Mouse (Mus musculus) erythroid progenitor cell, adult 5-6 weeks (primary cell): Measurements from ENCODE around the gene Nkd2. TPM values are rescaled to one million over a fixed set of nuclear protein-coding genes. Genes with fewer than 3 reads are reported as not detected.

Experiments used
- ATAC-seq: replicated peaks from 2 replicates; pipeline ENCODE4 v1.8.0; 2016; ENCODE audit warnings: moderate number of reproducible peaks, mild to moderate bottlenecking, moderate TSS enrichment, inconsistent platforms; ENCODE audit not compliant: poor library complexity, low FRiP score, severe bottlenecking
- total RNA-seq, 2 experiments: library from RNA; stranded (forward) in 1 of 2; stranded (reverse) in 1 of 2; fragments of 150-400 nt in 1 of 2; fragments of 186-747, 209-891 nt in 1 of 2; gene quantifications; 2 replicates each; pipeline versions ENCODE4 v1.2.3 to v1.2.4; 2015 to 2017; ENCODE audit warnings: low replicate concordance in 2 of 2

Nkd2 gene
- total RNA-seq (2015; ENCODE audit: low replicate concordance): not detected in 2 replicates
- total RNA-seq (2017; ENCODE audit: low replicate concordance): not detected in 2 replicates

- no peak for ATAC-seq
Observed at GRCm38 (mm10) chr13:73847465-73847836, at the start of gene Nkd2. Nkd2 (minus strand) TSS chr13:73847631.

- no peak for ATAC-seq
Observed at GRCm38 (mm10) chr13:73892493-73893178, 45.2 kb upstream of the Nkd2 start.

DNA sequence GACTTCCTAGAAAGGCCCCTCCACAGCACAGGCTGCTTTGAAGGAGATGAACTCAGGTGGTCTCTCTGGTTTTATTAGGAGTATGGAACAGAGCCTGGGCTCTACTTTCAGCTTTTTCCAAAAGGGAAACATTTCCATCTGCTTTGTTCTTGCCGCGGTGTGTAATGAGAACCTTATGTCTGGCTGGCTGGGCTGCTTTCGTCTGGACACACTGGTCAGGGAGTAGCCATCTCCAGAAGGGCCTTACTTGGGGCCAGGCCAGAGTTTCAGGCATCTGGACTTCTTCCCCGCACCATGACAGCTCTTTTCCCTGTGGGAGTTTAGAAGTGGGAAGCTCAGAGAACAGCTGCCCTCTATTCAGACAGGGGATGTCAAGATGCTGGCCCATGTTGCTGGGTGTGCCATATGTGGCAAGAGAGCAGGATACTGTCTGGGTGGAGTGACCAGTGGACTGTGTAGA is 40.0 kb upstream of the Nkd2 start:
- ATAC-seq: no peak

- ATAC-seq: no peak
Observed at GRCm38 (mm10) chr13:73886601-73887000, 39.2 kb upstream of the Nkd2 start.

- ATAC-seq: no peak
Observed at GRCm38 (mm10) chr13:73886066-73886465, 38.6 kb upstream of the Nkd2 start.

GRCm38 (mm10) chr13:73885656-73886055 is 38.2 kb upstream of the Nkd2 start:
- no peak for ATAC-seq

DNA sequence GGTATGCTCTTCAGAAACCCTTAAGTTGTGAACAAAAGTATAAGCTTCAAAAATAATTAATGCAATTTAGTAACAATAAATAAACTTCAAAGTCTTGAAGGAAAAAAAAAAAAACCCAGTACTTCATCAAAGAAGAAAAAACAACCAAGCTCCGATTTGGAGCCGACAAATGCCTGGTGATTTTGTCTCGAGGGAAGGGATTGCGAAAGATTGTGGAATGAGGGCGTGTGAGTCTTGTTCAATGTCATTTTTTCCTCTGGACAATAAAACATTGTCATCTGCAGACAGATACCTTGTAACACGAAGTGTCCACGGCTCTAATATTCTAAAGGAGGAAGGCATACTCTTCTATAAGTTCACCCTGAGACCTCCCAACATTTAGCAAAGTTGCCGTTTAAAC is 33.9 kb upstream of the Nkd2 start:
- no peak for ATAC-seq

DNA sequence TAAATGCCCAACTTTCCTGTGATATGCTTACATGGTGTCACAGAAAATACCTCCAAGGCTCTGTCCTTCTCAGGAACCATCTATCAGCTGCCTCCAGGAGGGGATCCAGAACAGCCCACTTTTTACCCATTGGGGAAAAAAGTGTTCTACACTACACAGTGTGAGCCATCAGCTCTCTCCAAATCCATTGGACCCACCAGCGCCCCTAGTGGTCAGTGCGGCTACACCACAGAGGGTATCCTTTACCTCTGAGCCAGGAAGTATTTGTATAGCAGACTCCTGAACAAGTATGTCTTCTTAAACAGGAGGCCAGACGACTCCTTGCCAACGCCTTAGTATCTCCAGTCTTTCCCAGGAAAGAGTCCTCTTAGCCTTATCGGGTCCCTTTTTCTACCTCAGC is 32.4 kb upstream of the Nkd2 start:
- peak; percentile 67 for ATAC-seq

GRCm38 (mm10) chr13:73872159-73872558 is 24.7 kb upstream of the Nkd2 start:
- no peak for ATAC-seq

- ATAC-seq: no peak
Observed at GRCm38 (mm10) chr13:73846589-73847464, 604 bp downstream of the Nkd2 start.

DNA sequence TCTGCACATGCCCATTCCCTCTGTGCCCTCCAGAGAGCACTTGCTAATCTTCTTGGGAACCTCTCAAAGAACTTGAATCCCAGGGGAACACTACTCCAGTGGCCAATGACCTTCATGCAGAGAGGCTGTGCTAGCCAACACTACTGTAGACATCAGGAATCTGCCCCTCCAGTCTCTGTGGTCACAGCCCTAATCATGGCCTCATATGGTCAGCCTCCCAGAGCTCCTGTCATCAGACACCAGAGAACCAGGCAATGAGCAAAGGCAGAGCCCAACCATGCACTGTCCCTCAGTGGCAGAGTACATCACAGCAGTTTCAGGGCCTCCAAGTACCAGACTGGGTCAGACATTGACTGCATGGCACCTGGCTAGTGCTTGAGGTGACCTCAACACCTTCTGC is 4.7 kb downstream of the Nkd2 start:
- no peak for ATAC-seq

DNA sequence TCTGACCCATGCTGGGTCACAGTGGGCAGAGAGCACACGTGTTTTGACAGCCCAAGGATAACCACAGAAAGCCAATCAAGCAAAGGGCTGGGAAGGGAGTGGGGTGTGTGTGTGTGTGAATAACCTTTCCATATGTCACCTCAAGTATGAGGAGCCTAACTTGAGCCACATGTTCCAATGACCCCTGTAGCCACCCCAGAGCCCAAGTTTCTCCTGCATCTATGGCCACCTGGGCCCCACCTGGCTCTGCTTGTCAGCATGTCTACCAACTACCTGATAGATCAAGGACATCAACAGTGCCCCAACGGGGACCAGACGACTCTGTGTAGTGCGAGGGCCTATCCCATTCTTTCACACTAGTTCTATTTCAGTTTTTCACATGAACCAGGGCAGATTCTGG is 7.7 kb downstream of the Nkd2 start:
- no peak for ATAC-seq

- ATAC-seq: no peak
Observed at GRCm38 (mm10) chr13:73839137-73839548, 8.3 kb downstream of the Nkd2 start.

- no peak for ATAC-seq
Observed at GRCm38 (mm10) chr13:73837708-73838107, 9.7 kb downstream of the Nkd2 start.

DNA sequence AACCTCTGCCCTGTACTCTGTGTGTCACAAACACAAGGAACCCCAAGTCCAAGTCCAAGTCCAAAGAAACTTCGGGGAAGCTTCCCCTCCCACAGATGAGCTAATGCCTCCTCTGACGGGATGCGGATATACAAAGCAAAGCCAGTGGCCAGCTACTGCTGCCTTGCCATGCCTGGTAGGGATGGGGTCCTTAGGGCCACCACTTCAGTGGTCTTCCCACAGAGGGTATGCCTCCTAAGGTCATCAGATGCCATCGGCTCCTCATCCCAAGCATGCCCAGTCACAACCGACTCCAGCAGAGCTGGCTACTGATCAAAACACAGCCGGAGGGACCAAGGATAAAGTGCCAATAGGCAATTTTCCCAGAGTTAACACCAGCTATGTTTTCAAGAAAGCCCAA is 10.9 kb downstream of the Nkd2 start:
- ATAC-seq: no peak

DNA sequence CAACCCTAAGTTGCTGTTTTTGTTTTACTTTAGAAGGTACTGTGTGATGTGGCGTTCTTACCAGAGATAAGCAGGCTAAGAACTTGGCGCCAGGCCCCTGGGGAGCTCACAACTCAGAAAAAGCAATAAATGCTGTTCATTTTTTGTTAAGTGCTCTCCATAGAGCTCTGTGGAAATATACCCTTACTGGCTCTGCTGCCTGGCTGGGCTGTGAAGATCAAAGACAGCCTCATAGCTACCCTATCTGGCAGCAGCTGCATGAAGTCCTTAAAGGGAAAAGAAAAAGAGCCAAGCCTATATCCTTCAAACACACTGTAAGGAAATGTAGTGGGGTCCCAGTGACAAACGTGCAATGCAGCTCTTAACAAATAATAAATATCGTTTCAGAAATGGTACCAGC is 11.6 kb downstream of the Nkd2 start:
- ATAC-seq: no peak

GRCm38 (mm10) chr13:73833809-73834208 is 13.6 kb downstream of the Nkd2 start:
- ATAC-seq: no peak

- ATAC-seq: 0 out of 2 replicates have a peak, but pooled peaks have one; percentile 32
Observed at GRCm38 (mm10) chr13:73831486-73831885, 15.9 kb downstream of the Nkd2 start.

DNA sequence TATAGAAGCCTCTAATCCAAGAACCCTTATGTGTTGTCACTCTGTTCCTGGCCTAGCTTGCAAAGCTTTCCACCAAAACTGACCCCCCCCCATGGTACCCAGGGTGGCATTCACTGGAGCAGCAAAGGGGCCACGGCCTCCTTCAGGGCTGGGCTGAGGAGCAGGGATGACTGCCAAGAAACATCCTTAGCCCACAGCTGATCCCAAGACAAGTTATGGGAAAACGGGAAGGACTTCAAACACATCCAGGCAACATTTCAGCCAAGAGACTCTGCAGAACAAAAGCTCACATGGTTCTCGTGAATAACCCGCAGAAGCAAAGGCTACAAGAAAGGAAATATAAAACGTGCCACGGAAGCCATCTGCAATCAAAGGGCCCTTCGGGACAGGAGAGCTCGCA is 20.2 kb downstream of the Nkd2 start:
- ATAC-seq: no peak

DNA sequence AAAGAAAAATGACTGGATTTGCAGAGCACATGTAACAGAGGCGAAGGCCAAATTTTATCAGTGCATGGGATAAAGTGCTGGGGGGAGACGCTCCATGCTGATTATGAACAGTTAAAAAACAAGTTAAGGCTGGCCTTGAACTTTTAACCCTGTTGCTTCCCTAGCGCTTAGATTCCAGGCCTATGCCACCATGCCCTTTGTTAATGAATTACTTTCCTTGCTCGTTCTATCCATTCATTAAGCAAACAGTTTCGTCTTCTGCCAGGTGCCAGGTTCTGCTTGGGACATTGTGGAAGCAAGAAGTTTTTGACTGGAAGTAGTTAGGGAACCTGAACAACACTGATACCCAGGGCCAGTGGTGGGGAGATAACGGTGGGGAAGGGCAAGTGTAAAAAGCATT is 23.7 kb downstream of the Nkd2 start:
- ATAC-seq: no peak

GRCm38 (mm10) chr13:73822187-73822800 is 25.1 kb downstream of the Nkd2 start:
- no peak for ATAC-seq
